ENCODE assay signal across 8 mouse cellular contexts in the genomic region with DNA sequence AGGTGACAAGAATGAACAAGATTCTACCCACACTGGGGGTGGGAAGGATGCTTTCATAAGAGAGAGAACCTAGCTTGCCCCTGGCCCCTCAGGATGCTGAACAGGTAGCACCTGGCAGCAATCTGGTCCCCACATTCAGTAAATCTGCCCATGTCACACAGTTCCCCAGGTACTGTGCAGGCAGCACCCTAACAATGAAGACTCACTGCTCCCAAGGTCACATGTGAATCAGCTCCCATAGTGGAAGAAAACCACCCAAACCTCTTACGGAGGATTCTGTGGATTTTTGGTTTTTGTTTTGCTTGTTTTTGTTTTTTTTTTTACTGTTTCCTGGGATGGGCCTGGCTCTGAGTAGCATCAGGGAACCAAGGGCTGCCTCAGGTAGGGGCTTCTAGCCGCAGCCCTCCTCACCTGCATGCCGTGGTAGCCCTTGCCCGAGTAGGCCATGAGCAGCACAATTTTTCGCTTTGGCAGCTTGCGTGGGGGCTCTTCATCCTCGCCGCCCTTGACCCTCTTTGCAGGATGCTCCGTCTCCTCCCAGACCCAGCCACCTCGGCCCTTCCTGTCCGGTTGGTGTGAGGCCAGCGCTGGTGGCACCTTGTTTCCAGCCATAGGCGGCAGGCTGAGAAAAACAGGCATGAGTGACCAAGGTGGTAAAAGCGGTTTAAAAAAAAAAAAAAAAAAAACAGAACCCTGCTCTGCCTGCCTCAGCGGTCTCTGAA. TPM values are rescaled to one million over a fixed set of nuclear protein-coding genes. Genes with fewer than 3 reads are reported as not detected.
DNase-seq lines count a peak whose midpoint lies in the region; ATAC-seq and TF ChIP-seq lines count a peak whose summit lies in the region.

No protein-coding gene starts in this region.

- no peak for TF ChIP-seq CTCF in kidney, postnatal 0 days (IDR thresholded peaks at IDR 0.05; ENCODE audit: low read depth)

- peaks cover 8% of the 10 kb centered on the region for H3K4me1 ChIP-seq in kidney, postnatal 0 days (replicated peaks; ENCODE audit: insufficient read depth, low read length)
- peaks cover 25% of the 10 kb centered on the region for H3K4me1 ChIP-seq in embryonic facial prominence, embryonic 13.5 days
- H3K4me1 ChIP-seq in hindbrain, embryonic 16.5 days (ENCODE audit: control insufficient read depth, insufficient read depth, low read depth, low read length) = peaks cover 11% of the 10 kb centered on the region
- H3K4me1 ChIP-seq in midbrain, embryonic 15.5 days = peaks cover 20% of the 10 kb centered on the region

- ATAC-seq in kidney, postnatal 0 days (replicated peaks; ENCODE audit: low FRiP score, low read depth) = no peak
- ATAC-seq in embryonic facial prominence, embryonic 13.5 days (ENCODE audit: insufficient number of reproducible peaks, insufficient read depth, low FRiP score, low TSS enrichment, low read depth) = no peak
- ATAC-seq in hindbrain, embryonic 16.5 days = no peak
- no peak for ATAC-seq in midbrain, embryonic 15.5 days (replicated peaks)

- DNase-seq in kidney, postnatal 0 days (ENCODE audit: low spot score) = no peak
- no peak for DNase-seq in kidney, postnatal 14 days
- no peak for DNase-seq in thymus, postnatal 4 days
- no peak for DNase-seq in right cerebral cortex, postnatal 25 days
- DNase-seq in urinary bladder, adult 18-20 months (ENCODE audit: low spot score in 2 of 2) = no peak

- WGBS in kidney, postnatal 0 days = 11% methylated on average over 15 of the region's 15 CpGs
- WGBS in embryonic facial prominence, embryonic 13.5 days = 20% methylated on average over 15 of the region's 15 CpGs
- WGBS in hindbrain, embryonic 16.5 days = 23% methylated on average over 15 of the region's 15 CpGs
- WGBS in midbrain, embryonic 15.5 days = 25% methylated on average over 15 of the region's 15 CpGs

- peak overlapping the region; percentile 80 for H3K9ac ChIP-seq in kidney, postnatal 0 days (ENCODE audit: low read depth, low read length)
- peak overlapping the region; percentile 88 for H3K9ac ChIP-seq in embryonic facial prominence, embryonic 13.5 days
- peak overlapping the region; percentile 69 for H3K9ac ChIP-seq in hindbrain, embryonic 16.5 days (ENCODE audit: low read depth, low read length)
- peak overlapping the region; percentile 60 for H3K9ac ChIP-seq in midbrain, embryonic 15.5 days

- no peaks in the 10 kb centered on the region for H3K27me3 ChIP-seq in kidney, postnatal 0 days (ENCODE audit: insufficient read depth, low read length)
- H3K27me3 ChIP-seq in embryonic facial prominence, embryonic 13.5 days = no peaks in the 10 kb centered on the region
- no peaks in the 10 kb centered on the region for H3K27me3 ChIP-seq in hindbrain, embryonic 16.5 days (replicated peaks; ENCODE audit: control insufficient read depth, insufficient read depth, low read length)
- H3K27me3 ChIP-seq in midbrain, embryonic 15.5 days (replicated peaks) = no peaks in the 10 kb centered on the region

- peak overlapping the region; percentile 63 for H3K4me3 ChIP-seq in kidney, postnatal 0 days (replicated peaks; ENCODE audit: low read depth, low read length)
- H3K4me3 ChIP-seq in embryonic facial prominence, embryonic 13.5 days = peak overlapping the region; percentile 78
- peak overlapping the region; percentile 63 for H3K4me3 ChIP-seq in hindbrain, embryonic 16.5 days (ENCODE audit: low read length)
- peak overlapping the region; percentile 67 for H3K4me3 ChIP-seq in midbrain, embryonic 15.5 days

- H3K27ac ChIP-seq in kidney, postnatal 0 days = peak overlapping the region; percentile 79
- no peak overlapping the region for H3K27ac ChIP-seq in embryonic facial prominence, embryonic 13.5 days
- no peak overlapping the region for H3K27ac ChIP-seq in hindbrain, embryonic 16.5 days (ENCODE audit: low read depth, low read length)
- no peak overlapping the region for H3K27ac ChIP-seq in midbrain, embryonic 15.5 days

- peak overlapping the region; percentile 96 for H3K4me2 ChIP-seq in kidney, postnatal 0 days (ENCODE audit: low read length)
- peak overlapping the region; percentile 87 for H3K4me2 ChIP-seq in embryonic facial prominence, embryonic 13.5 days
- H3K4me2 ChIP-seq in hindbrain, embryonic 16.5 days (ENCODE audit: low read length) = peak overlapping the region; percentile 93
- H3K4me2 ChIP-seq in midbrain, embryonic 15.5 days = peak overlapping the region; percentile 93

- H3K9me3 ChIP-seq in kidney, postnatal 0 days (replicated peaks; ENCODE audit: low read length) = no peaks in the 10 kb centered on the region
- H3K9me3 ChIP-seq in embryonic facial prominence, embryonic 13.5 days = no peaks in the 10 kb centered on the region
- H3K9me3 ChIP-seq in hindbrain, embryonic 16.5 days (ENCODE audit: control insufficient read depth, low read length) = no peaks in the 10 kb centered on the region
- H3K9me3 ChIP-seq in midbrain, embryonic 15.5 days = no peaks in the 10 kb centered on the region

- peaks cover 27% of the 10 kb centered on the region for H3K36me3 ChIP-seq in kidney, postnatal 0 days (ENCODE audit: insufficient read depth, low read length)
- peaks cover 43% of the 10 kb centered on the region for H3K36me3 ChIP-seq in embryonic facial prominence, embryonic 13.5 days
- peaks cover 14% of the 10 kb centered on the region for H3K36me3 ChIP-seq in hindbrain, embryonic 16.5 days (ENCODE audit: control insufficient read depth, insufficient read depth, low read length)
- H3K36me3 ChIP-seq in midbrain, embryonic 15.5 days (replicated peaks) = 0 out of 2 replicates have a peak, but pooled peaks cover 4% of the 10 kb centered on the region

RNA-seq across cellular contexts. Expression of gene Pus1, which starts 1.0 kb away (rescaled TPM):
- 34.3 and 36.9 TPM in 2 replicates for polyA plus RNA-seq in kidney, postnatal 0 days (2015; fragmentation: Nextera tagmentation; extraction: Ambion mirVana)
- polyA plus RNA-seq in embryonic facial prominence, embryonic 13.5 days (2015; fragmentation: Nextera tagmentation; extraction: Ambion mirVana) = 32.4 and 34.4 TPM in 2 replicates
- 19.8 and 23.2 TPM in 2 replicates for polyA plus RNA-seq in hindbrain, embryonic 16.5 days (2015; fragmentation: Nextera tagmentation; extraction: Ambion mirVana)
- 23.0 and 23.1 TPM in 2 replicates for polyA plus RNA-seq in midbrain, embryonic 15.5 days (2015; fragmentation: Nextera tagmentation; extraction: Ambion mirVana)

RNA-seq across cellular contexts. Expression of gene Ep400, which starts 8.9 kb away (rescaled TPM):
- polyA plus RNA-seq in kidney, postnatal 0 days (2015; fragmentation: Nextera tagmentation; extraction: Ambion mirVana) = 21.6 and 31.7 TPM in 2 replicates
- 41.4 and 49.8 TPM in 2 replicates for polyA plus RNA-seq in embryonic facial prominence, embryonic 13.5 days (2015; fragmentation: Nextera tagmentation; extraction: Ambion mirVana)
- polyA plus RNA-seq in hindbrain, embryonic 16.5 days (2015; fragmentation: Nextera tagmentation; extraction: Ambion mirVana) = 40.0 and 53.4 TPM in 2 replicates
- 60.1 and 64.6 TPM in 2 replicates for polyA plus RNA-seq in midbrain, embryonic 15.5 days (2015; fragmentation: Nextera tagmentation; extraction: Ambion mirVana)

RNA-seq across cellular contexts. Expression of gene Ulk1, which starts 30.5 kb away (rescaled TPM):
- polyA plus RNA-seq in kidney, postnatal 0 days (2015; fragmentation: Nextera tagmentation; extraction: Ambion mirVana) = 11.4 and 12.2 TPM in 2 replicates
- 19.2 and 21.9 TPM in 2 replicates for polyA plus RNA-seq in embryonic facial prominence, embryonic 13.5 days (2015; fragmentation: Nextera tagmentation; extraction: Ambion mirVana)
- polyA plus RNA-seq in hindbrain, embryonic 16.5 days (2015; fragmentation: Nextera tagmentation; extraction: Ambion mirVana) = 20.7 and 23.8 TPM in 2 replicates
- 37.1 and 39.1 TPM in 2 replicates for polyA plus RNA-seq in midbrain, embryonic 15.5 days (2015; fragmentation: Nextera tagmentation; extraction: Ambion mirVana)
